Mouse (Mus musculus) limb, embryonic 10.5 days (tissue): Measurements from ENCODE around the gene Gjd3. TPM values are rescaled to one million over a fixed set of nuclear protein-coding genes. Genes with fewer than 3 reads are reported as not detected.
A peak's percentile ranks its signal among the peaks of the same experiment; 100 is the strongest.

Source experiments
- DNase-seq: peaks from one replicate; pipeline ENCODE4 v3.0.0-alpha.2; 2017; ENCODE audit warnings: low spot score
- H3K27ac ChIP-seq: fragments of 300-500 bp; sonication (generic); 2 replicates; pipeline ENCODE4 v1.5.1; 2016; ENCODE audit warnings: mild to moderate bottlenecking
- H3K27me3 ChIP-seq: fragments of 300-500 bp; sonication (generic); 2 replicates; pipeline ENCODE4 v1.6.1; 2016; ENCODE audit warnings: low read depth, mild to moderate bottlenecking; ENCODE audit not compliant: poor library complexity, severe bottlenecking
- H3K36me3 ChIP-seq: fragments of 300-500 bp; sonication (generic); 2 replicates; pipeline ENCODE4 v1.6.1; 2016; ENCODE audit warnings: mild to moderate bottlenecking, moderate library complexity
- H3K4me1 ChIP-seq: fragments of 300-500 bp; sonication (generic); 2 replicates; pipeline ENCODE4 v1.6.1; 2016
- H3K4me3 ChIP-seq: fragments of 300-500 bp; sonication (generic); 2 replicates; pipeline ENCODE4 v1.5.1; 2016; ENCODE audit warnings: mild to moderate bottlenecking, moderate library complexity
- H3K9me3 ChIP-seq: fragments of 300-500 bp; sonication (generic); replicated peaks from 2 replicates; pipeline ENCODE4 v1.6.1; 2016; ENCODE audit warnings: mild to moderate bottlenecking
- WGBS: fragments of 180-500 bp; shearing (Covaris S2); methylation state at CpG from one replicate; pipeline ENCODE4 v1.1.7; 2016; 5-methylcytosine and 5-hydroxymethylcytosine counted together
- polyA plus RNA-seq: library from polyadenylated mRNA; unstranded; fragments of >200 nt; fragmentation: Nextera tagmentation; extraction: Ambion mirVana; gene quantifications from 2 replicates; pipeline ENCODE4 v1.2.1, GENCODE M21; 2016

Gjd3 gene
- polyA plus RNA-seq, 1 experiment from 2014 or later: 0.29 TPM

- 31% methylated on average over 11 of the region's 11 CpGs for WGBS
- peaks cover 43% of the 10 kb centered on the region for H3K36me3 ChIP-seq
- H3K27ac ChIP-seq: peak overlapping the region; percentile 95
- H3K4me3 ChIP-seq: no peak overlapping the region
- H3K27me3 ChIP-seq: no peaks in the 10 kb centered on the region
- no peaks in the 10 kb centered on the region for H3K9me3 ChIP-seq
- peaks cover 82% of the 10 kb centered on the region for H3K4me1 ChIP-seq
- DNase-seq: no peak
Measured at GRCm38 (mm10) chr11:98944897-98945604, 37.8 kb downstream of the Gjd3 start.

- Histone ChIP-seq H3K27me3 (no peaks in the 10 kb centered on the region), H3K27ac (peak overlapping the region; percentile 95), H3K9me3 (no peaks in the 10 kb centered on the region), H3K36me3 (peaks cover 34% of the 10 kb centered on the region), H3K4me1 (peaks cover 83% of the 10 kb centered on the region), H3K4me3 (peak overlapping the region; percentile 78)
- 34% methylated on average over 14 of the region's 14 CpGs for WGBS
- DNase-seq: no peak
Measured at GRCm38 (mm10) chr11:98943741-98944461, 38.9 kb downstream of the Gjd3 start.

- peak; percentile 36 for DNase-seq
- 84% methylated on average over 8 of the region's 8 CpGs for WGBS
- Histone ChIP-seq H3K27me3 (no peaks in the 10 kb centered on the region), H3K27ac (peak overlapping the region; percentile 95), H3K4me3 (peak overlapping the region; percentile 78), H3K4me1 (peaks cover 91% of the 10 kb centered on the region), H3K9me3 (no peaks in the 10 kb centered on the region), H3K36me3 (peaks cover 29% of the 10 kb centered on the region)
Measured at GRCm38 (mm10) chr11:98942923-98943641, 39.7 kb downstream of the Gjd3 start.

- no peak for DNase-seq
- WGBS: 62% methylated on average over 3 of the region's 3 CpGs
- H3K27ac ChIP-seq: peak overlapping the region; percentile 95
Measured at GRCm38 (mm10) chr11:98942555-98942922, 40.3 kb downstream of the Gjd3 start.

GRCm38 (mm10) chr11:98941826-98942550 lies 40.8 kb downstream of the Gjd3 start:
- DNase-seq: peak; percentile 92
- peak overlapping the region; percentile 95 for H3K27ac ChIP-seq
- WGBS: 4% methylated on average over 15 of the region's 15 CpGs
- H3K4me1 ChIP-seq: peaks cover 95% of the 10 kb centered on the region
- H3K36me3 ChIP-seq: peaks cover 19% of the 10 kb centered on the region
- peak overlapping the region; percentile 78 for H3K4me3 ChIP-seq
- no peaks in the 10 kb centered on the region for H3K9me3 ChIP-seq
- no peaks in the 10 kb centered on the region for H3K27me3 ChIP-seq

More at GRCm38 (mm10) chr11:98942555-98942922, 40.3 kb downstream of the Gjd3 start:
- peaks cover 24% of the 10 kb centered on the region for H3K36me3 ChIP-seq
- no peaks in the 10 kb centered on the region for H3K27me3 ChIP-seq
- no peaks in the 10 kb centered on the region for H3K9me3 ChIP-seq
- peaks cover 95% of the 10 kb centered on the region for H3K4me1 ChIP-seq
- peak overlapping the region; percentile 78 for H3K4me3 ChIP-seq

- Histone ChIP-seq H3K27ac (peak overlapping the region; percentile 95), H3K27me3 (no peaks in the 10 kb centered on the region), H3K4me1 (peaks cover 99% of the 10 kb centered on the region), H3K4me3 (peak overlapping the region; percentile 78), H3K9me3 (no peaks in the 10 kb centered on the region), H3K36me3 (peaks cover 16% of the 10 kb centered on the region)
- WGBS: 5% methylated on average over 12 of the region's 12 CpGs
- peak; percentile 51 for DNase-seq
Measured at GRCm38 (mm10) chr11:98941341-98941825, 41.4 kb downstream of the Gjd3 start.

- Histone ChIP-seq H3K4me3 (peak overlapping the region; percentile 78), H3K36me3 (peaks cover 12% of the 10 kb centered on the region), H3K27me3 (no peaks in the 10 kb centered on the region), H3K9me3 (no peaks in the 10 kb centered on the region), H3K4me1 (peaks cover 100% of the 10 kb centered on the region), H3K27ac (peak overlapping the region; percentile 95)
- 39% methylated on average over 3 of the region's 3 CpGs for WGBS
- peak; percentile 51 for DNase-seq
Measured at GRCm38 (mm10) chr11:98940776-98941175, 42.0 kb downstream of the Gjd3 start.

GRCm38 (mm10) chr11:98939953-98940641 lies 42.7 kb downstream of the Gjd3 start:
- H3K27ac ChIP-seq: peak overlapping the region; percentile 95
- peak overlapping the region; percentile 78 for H3K4me3 ChIP-seq

GRCm38 (mm10) chr11:98939084-98939952 lies 43.5 kb downstream of the Gjd3 start:
- no peak for DNase-seq
- whole genome bisulfite sequencing: 51% methylated on average over 15 of the region's 15 CpGs
- Histone ChIP-seq H3K27me3 (no peaks in the 10 kb centered on the region), H3K36me3 (peaks cover 14% of the 10 kb centered on the region), H3K4me3 (peak overlapping the region; percentile 78), H3K27ac (peak overlapping the region; percentile 95), H3K4me1 (peaks cover 100% of the 10 kb centered on the region), H3K9me3 (no peaks in the 10 kb centered on the region)

More at GRCm38 (mm10) chr11:98939953-98940641, 42.7 kb downstream of the Gjd3 start:
- DNase-seq: peak; percentile 34
- Histone ChIP-seq H3K36me3 (peaks cover 12% of the 10 kb centered on the region), H3K9me3 (no peaks in the 10 kb centered on the region), H3K27me3 (no peaks in the 10 kb centered on the region), H3K4me1 (peaks cover 100% of the 10 kb centered on the region)
- WGBS: 52% methylated on average over 11 of the region's 11 CpGs

- Histone ChIP-seq H3K27me3 (no peaks in the 10 kb centered on the region), H3K4me1 (peaks cover 98% of the 10 kb centered on the region), H3K36me3 (peaks cover 14% of the 10 kb centered on the region), H3K27ac (peak overlapping the region; percentile 95), H3K4me3 (peak overlapping the region; percentile 78), H3K9me3 (no peaks in the 10 kb centered on the region)
- peak; percentile 31 for DNase-seq
- WGBS: 42% methylated on average over 7 of the region's 7 CpGs
Measured at GRCm38 (mm10) chr11:98938701-98939083, 44.1 kb downstream of the Gjd3 start.
